Mouse (Mus musculus) urinary bladder, postnatal 36 days (tissue): ENCODE data around the gene Pbp2.

Experiments used
- DNase-seq, 2 experiments: peaks; one replicate each; pipeline ENCODE4 v3.0.0; 2022; ENCODE audit warnings: low spot score in 2 of 2, mixed read lengths in 1 of 2

Gene Pbp2

GRCm38 (mm10) chr6:135260435-135260834 lies 49.8 kb downstream of the Pbp2 start:
- DNase-seq: no peak
